Mouse (Mus musculus): Measurements from ENCODE around the gene Ocel1.

Gene Ocel1

DNA sequence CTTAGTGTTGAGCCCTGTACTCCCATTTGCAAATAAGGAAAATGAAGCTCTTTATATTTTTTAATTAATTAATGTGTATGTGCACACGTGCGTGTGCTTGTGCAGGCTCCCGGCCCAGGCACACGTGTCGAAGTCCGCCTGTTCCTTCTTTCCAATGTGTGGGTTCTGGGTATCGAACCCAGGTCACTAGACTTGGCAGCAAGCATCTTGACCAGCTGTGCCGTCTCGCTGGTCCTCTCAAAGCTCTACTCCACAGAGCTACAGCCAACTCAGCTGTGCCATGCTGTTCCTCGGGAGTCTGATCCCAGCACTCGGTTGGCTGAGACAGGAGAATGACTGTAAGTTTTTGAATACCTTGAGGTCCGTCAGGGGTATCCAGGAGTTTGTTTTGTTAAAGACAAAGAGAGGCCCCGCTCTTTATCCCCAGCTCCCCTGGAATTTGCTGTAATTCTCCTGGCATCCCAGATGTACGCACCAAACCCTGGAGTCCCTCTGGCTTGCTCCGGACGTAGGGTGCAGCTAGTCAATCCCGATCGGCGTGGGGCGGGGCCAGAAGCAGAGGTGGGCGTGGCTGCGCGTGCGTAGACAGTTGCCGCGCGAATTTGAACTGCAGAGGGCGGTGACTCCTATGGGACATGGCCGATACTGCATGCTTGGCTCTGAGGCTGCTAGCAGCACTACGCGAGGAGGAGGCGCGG lies 34.5 kb downstream of the Ocel1 start, which contains the start of gene Ankle1:
Gene Ankle1 (plus strand): TSS at position 610 of the 698 bp plus-strand sequence.
- DNase-seq = peak; percentile 99

DNA sequence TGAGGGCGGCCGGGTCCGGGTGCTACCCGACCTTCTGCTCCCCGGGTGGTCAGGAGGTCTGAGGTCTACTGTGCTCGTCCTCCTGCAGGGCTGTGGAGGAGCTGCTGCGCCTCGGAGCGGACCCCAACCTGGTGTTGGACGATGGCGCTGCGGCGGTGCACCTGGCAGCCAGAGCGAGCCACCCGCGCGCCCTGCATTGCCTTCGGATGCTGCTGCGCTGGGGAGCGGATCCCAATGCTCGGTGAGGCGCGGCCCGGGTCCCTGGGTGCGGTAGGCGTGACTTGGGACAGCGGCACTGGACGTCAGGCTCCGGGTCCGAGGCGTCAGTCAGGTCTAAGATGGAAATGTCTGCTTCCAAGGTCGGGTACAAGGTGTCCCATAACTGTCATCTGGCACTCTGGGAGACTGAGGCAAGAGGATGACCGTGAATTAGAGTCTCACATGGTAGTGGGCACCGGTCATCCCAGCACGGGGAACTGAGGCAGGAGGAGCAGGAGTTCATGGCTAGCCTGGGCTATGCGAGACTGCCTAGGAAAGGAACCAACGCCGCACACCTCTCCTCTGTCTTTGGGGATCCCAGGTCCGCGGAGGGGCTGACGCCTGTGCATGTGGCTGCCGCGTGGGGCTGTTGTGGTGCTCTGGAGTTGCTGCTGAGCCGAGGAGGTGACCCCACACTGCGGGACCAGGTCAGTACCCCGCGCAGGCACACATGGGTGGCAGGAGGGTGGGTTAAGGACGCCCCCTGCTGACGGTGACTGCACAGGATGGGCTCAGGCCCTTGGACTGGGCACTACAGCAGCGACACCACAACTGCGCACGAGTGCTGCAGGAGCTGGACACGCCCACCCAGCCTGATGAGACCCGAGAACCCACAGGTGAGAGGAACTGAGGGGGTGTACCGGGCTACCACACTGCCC lies 35.3 kb downstream of the Ocel1 start:
- DNase-seq = peak; percentile 97

DNA sequence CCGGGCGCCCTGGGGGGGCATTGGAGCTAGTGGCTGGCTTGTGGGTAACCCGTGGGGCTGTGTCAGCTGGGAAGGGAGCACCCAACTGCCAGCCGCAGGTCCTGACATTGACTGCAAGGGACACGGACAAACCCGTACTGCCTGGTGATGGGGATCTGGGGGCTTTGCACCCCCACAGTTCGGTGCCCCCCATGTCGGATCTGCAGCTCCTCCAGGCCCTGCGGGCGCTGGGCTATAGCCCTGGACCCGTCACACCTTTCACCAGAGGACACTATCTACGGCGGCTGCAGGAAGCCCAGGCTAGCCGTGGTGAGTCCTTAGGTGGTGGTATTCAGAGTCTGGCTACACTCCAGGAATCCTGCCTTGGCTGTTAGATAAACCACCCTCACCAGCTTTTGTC lies 36.3 kb downstream of the Ocel1 start:
- DNase-seq = peak; percentile 90

DNA sequence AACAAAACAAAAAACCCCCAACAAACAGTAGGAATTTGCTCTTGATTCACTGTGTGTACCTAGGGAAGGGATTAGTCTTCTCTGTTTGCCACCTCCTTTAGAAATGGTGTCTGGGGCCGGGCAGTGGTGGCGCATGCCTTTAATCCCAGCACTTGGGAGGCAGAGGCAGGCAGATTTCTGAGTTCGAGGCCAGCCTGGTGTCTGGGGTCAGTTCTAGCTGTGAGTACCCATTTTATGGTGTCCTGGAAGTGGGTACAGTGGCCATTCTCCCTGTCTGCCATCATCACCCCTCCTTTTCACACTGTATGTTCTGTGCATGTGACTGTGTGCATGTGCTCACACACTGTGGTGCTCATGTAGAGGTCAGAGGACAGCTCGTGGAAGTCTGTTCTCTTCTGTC lies 37.1 kb downstream of the Ocel1 start:
- DNase-seq = peak; percentile 87

DNA sequence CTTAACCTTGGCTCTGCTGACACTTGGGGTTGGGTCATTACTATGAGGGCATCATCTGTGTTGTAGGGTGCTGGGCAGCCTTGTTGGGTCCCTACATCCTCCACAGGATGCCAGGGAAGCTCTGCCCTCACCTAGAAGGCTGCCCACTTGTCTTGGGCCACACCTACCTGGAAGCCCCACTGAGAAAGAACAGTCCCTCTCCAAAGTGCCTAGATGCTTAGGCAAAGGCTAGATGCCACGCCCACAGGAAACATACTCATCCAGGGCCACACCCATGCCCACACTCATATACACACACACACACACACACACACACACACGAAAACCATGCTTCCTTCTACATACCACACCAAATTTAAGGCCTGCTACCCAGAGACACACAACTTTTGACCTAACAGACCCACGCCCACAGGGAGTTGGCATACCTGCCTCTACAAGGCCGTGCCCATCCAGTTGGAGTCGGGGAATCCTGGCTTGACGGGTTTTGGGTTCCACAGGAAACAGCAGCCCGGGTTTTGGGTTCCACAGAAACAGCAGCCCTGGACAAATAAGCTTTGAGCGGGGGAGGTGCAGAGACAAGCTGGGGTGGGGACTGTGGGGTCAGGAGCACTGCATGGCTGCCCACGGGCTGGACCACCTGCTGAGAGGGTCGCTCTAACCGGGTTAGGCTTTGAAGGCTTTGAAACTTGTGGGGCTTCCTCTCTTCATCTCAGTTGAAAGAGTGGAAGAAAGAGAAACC lies 40.6 kb downstream of the Ocel1 start:
- DNase-seq = peak; percentile 90

DNA sequence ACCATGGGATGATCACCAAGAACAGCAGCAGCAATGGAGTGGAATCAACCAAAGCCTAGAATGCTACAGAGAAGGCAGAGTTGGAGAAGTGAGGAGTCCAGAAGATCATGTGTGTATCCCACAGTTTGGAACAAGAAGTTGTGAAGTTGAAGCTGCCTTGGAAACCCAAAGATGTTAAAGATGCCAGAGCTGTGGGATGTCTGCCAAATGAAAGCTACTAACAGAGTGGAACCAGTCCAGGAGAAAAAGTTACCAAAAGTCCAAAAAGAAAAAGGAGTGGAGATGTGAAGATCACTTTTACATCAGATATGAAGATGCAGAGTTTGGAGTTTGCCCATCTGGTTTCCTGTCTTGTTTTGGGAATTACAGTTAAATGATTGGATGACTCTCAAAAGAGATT lies 51.0 kb downstream of the Ocel1 start:
- DNase-seq = no peak
